Mouse (Mus musculus): ENCODE results near the gene Skor1.

DNA sequence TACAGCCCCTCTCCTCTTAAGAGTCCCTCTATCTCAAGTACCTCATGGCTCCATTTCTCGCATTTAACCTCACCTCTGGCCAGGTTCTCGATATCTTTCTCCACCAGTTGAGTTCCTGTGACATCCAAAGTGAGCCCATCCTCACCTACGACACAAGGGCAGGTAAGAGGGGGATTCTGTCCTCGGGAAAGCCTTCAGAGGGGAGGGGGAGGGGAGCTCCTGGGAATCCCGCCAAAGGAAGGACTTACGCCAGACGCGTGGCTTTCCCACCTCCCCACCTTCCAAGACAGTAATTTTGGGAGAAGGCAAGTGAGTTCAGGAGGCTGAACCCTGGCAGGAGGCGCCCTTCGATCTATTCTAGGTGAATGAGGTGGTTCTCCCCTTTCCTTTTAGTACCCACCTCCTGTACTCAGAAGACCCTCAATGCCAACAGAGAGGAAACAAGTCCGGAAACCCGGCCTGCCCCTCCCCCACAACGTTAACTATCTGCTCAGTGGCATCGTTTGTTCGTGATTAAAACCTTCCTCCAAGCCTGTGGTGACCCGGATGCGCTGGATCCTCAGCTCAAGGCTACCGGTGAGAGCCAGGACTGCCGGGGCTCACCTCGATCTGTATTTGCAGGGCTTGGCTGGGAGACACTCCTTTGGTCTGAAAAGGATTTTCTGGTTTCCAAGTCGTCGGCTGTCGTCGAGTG is 7.0 kb downstream of the Skor1 start:
- no peak for TF ChIP-seq CTCF (IDR thresholded peaks at IDR 0.05; ENCODE audit: low read depth)
- no peak for TF ChIP-seq EP300 (IDR thresholded peaks at IDR 0.05; ENCODE audit: low read depth)
